Mouse (Mus musculus) frontal cortex, postnatal 25 days (tissue): ENCODE measurements around the gene Glis3.

Experiments used
- DNase-seq, 2 experiments: peaks; one replicate each; pipeline ENCODE4 v3.0.0; 2022; ENCODE audit warnings: low spot score in 2 of 2

The Glis3 gene

GRCm38 (mm10) chr19:28591736-28592477, 88.0 kb downstream of the Glis3 start:
- DNase-seq: no peak

- DNase-seq: peak in 1 of 2 experiments; percentile 14
Observed at GRCm38 (mm10) chr19:28580499-28580898, 99.4 kb downstream of the Glis3 start.

GRCm38 (mm10) chr19:28579724-28580375, 100.0 kb downstream of the Glis3 start:
- DNase-seq: no peak

GRCm38 (mm10) chr19:28577023-28577422, 102.9 kb downstream of the Glis3 start:
- no peak for DNase-seq

- DNase-seq: no peak
Observed at GRCm38 (mm10) chr19:28576619-28577018, 103.3 kb downstream of the Glis3 start.

- DNase-seq: no peak
Observed at GRCm38 (mm10) chr19:28573641-28574040, 106.2 kb downstream of the Glis3 start.

- no peak for DNase-seq
Observed at GRCm38 (mm10) chr19:28569856-28570255, 110.0 kb downstream of the Glis3 start.

- no peak for DNase-seq
Observed at GRCm38 (mm10) chr19:28567100-28567499, 112.8 kb downstream of the Glis3 start.

- DNase-seq: no peak
Observed at GRCm38 (mm10) chr19:28566554-28566953, 113.3 kb downstream of the Glis3 start.

GRCm38 (mm10) chr19:28561697-28562002, 118.2 kb downstream of the Glis3 start:
- DNase-seq: no peak

- no peak for DNase-seq
Observed at GRCm38 (mm10) chr19:28560801-28561696, 118.8 kb downstream of the Glis3 start.

- no peak for DNase-seq
Observed at GRCm38 (mm10) chr19:28559836-28560235, 120.0 kb downstream of the Glis3 start.

GRCm38 (mm10) chr19:28559400-28559799, 120.5 kb downstream of the Glis3 start:
- DNase-seq: no peak

GRCm38 (mm10) chr19:28558661-28559060, 121.2 kb downstream of the Glis3 start:
- DNase-seq: no peak

- DNase-seq: no peak
Observed at GRCm38 (mm10) chr19:28557559-28558328, 122.1 kb downstream of the Glis3 start.

GRCm38 (mm10) chr19:28555181-28555929, 124.5 kb downstream of the Glis3 start:
- no peak for DNase-seq

GRCm38 (mm10) chr19:28550611-28551010, 129.3 kb downstream of the Glis3 start:
- no peak for DNase-seq

- DNase-seq: no peak
Observed at GRCm38 (mm10) chr19:28546933-28547332, 132.9 kb downstream of the Glis3 start.

GRCm38 (mm10) chr19:28545493-28545892, 134.4 kb downstream of the Glis3 start:
- no peak for DNase-seq

GRCm38 (mm10) chr19:28538813-28539212, 141.1 kb downstream of the Glis3 start:
- no peak for DNase-seq

GRCm38 (mm10) chr19:28534964-28535363, 144.9 kb downstream of the Glis3 start:
- DNase-seq: no peak
